Mouse (Mus musculus): ENCODE results near the gene Ss18l2. TPM values are rescaled to one million over a fixed set of nuclear protein-coding genes. Genes with fewer than 3 reads are reported as not detected.

The Ss18l2 gene
- total and polyA plus RNA-seq, 3 experiments = 40.2 to 77.0 (median 41.5) TPM

DNA sequence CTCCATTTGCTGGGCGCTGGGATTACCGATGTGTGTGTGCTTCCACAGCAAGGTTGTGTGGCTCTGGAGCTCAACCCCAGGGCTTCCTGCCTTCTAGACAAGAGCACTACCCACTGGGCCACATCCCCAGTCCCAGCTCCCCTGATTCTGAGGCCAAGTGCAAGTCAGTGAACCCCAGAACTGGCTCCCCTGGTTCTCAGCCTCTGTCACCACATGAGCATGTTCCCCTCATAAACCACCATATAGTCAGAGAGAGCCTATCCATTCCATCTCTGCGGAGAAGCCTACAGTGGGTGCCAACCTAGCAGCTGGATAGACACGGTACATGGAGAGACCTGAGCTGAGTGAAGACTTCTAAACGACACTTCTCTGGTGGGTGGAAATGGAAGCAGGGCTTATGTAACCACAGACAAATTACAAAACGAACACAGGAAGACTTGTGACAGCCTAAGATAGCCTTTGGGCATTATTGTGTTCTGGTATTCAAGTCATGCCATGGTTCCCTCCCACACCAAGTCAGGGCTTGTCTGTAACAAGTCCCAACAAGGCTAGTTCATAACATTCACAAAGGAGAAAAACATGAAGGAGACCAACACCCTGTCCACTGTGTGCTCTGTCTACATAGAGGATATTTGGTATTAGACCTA lies 4.0 kb upstream of the Ss18l2 start:
- dilution Hi-C loops (cut with MboI; ENCODE audit: extremely low pct_ligation_motif_present, extremely low pct_unique_long_range_greater_than_20kb, low sequenced_read_pairs) (no loop called here), in situ Hi-C loops (cut with MboI; ENCODE audit: low pct_ligation_motif_present, low pct_unique_long_range_greater_than_20kb, low sequenced_read_pairs) (no loop called here)
- H3K79me2 ChIP-seq (replicated peaks; ENCODE audit: control insufficient read depth, extremely low read depth, insufficient read depth, poor library complexity, severe bottlenecking) = peaks cover 9% of the 10 kb centered on the region
- H3K27ac ChIP-seq (ENCODE audit: insufficient read depth, low read depth) = no peak overlapping the region
- no peak for DNase-seq (ENCODE audit: extremely low read depth)
- H3K27me3 ChIP-seq (replicated peaks) = no peaks in the 10 kb centered on the region
- H3K9me3 ChIP-seq (replicated peaks; ENCODE audit: low read length) = no peaks in the 10 kb centered on the region
- peak overlapping the region; percentile 58; the same call in 1 of the 2 replicates for H3K4me2 ChIP-seq (ENCODE audit: insufficient read depth, low read depth, poor library complexity, severe bottlenecking)
- peaks cover 9 to 30% of the 10 kb centered on the region in 2 experiments for H3K4me1 ChIP-seq (ENCODE audit: control insufficient read depth in 1 of 2, insufficient read depth in 2 of 2)
- H3K9ac ChIP-seq (ENCODE audit: insufficient read depth, low read depth) = no peak overlapping the region
- H3K36me3 ChIP-seq (replicated peaks in 1 of 2; ENCODE audit: control insufficient read depth in 1 of 2, insufficient read depth in 1 of 2, low read length in 1 of 2) = peaks cover 0 to 2% of the 10 kb centered on the region in 2 experiments
- TF ChIP-seq MXI1 (IDR thresholded peaks at IDR 0.05; ENCODE audit: low read depth, low read length) (no peak), SIN3A (IDR thresholded peaks at IDR 0.05; ENCODE audit: low read length) (no peak), MAFK (IDR thresholded peaks at IDR 0.05; ENCODE audit: insufficient replicate concordance, low read length) (no peak), KAT2A (IDR thresholded peaks at IDR 0.05; ENCODE audit: insufficient replicate concordance, low read length) (no peak), ZC3H11A (IDR thresholded peaks at IDR 0.05; ENCODE audit: low read depth, low read length) (no peak), RAD21 (IDR thresholded peaks at IDR 0.05; ENCODE audit: low read depth, low read length) (no peak), PAX5 (IDR thresholded peaks at IDR 0.05; ENCODE audit: low read length) (no peak), USF2 (conservative IDR thresholded peaks at IDR 0.05; ENCODE audit: low read depth, low read length) (no peak), CHD2 (IDR thresholded peaks at IDR 0.05; ENCODE audit: low read length) (no peak), USF1 (IDR thresholded peaks at IDR 0.05; ENCODE audit: low read depth, low read length) (no peak), BHLHE40 (IDR thresholded peaks at IDR 0.05; ENCODE audit: low read depth, low read length) (no peak), ZMIZ1 (IDR thresholded peaks at IDR 0.05; ENCODE audit: low read depth, low read length) (no peak), ETS1 (conservative IDR thresholded peaks at IDR 0.05; ENCODE audit: low read depth, low read length) (no peak), MYC (IDR thresholded peaks at IDR 0.05; ENCODE audit: low read depth, low read length) (no peak), UBTF (IDR thresholded peaks at IDR 0.05; ENCODE audit: low read depth, low read length) (no peak), HCFC1 (IDR thresholded peaks at IDR 0.05; ENCODE audit: low read depth, low read length) (no peak), MAX (IDR thresholded peaks at IDR 0.05; ENCODE audit: low read length) (no peak), JUN (IDR thresholded peaks at IDR 0.05; ENCODE audit: insufficient read depth, low read depth, low read length) (no peak), ELF1 (IDR thresholded peaks at IDR 0.05; ENCODE audit: low read depth, low read length) (no peak), NELFE (IDR thresholded peaks at IDR 0.05; ENCODE audit: low read depth, low read length) (no peak)
- peak overlapping the region in 1 of 3 experiments; percentile 73 for H3K4me3 ChIP-seq (replicated peaks in 1 of 3; ENCODE audit: low read depth in 2 of 3, low read length in 2 of 3, poor library complexity in 1 of 3)

DNA sequence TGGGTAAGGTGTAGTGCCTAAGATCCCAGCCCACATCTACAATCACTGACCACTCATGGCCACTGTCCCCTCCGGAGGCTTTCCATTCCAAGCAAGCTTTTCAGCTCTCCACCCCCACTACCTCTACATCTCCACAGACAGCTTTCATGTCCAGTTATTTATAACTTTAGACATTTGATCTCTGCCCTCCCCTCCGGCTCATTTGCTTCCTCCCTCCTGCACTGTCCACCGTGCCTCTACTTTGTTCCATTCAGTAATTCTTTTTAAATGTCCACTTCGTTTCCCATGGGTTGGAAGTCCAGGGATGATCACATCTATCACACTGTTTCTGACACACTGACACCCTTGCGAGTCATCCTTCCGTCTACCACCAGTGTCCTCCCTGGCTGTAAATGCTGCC lies 2.3 kb upstream of the Ss18l2 start:
- Histone ChIP-seq H3K27ac (ENCODE audit: insufficient read depth, low read depth) (no peak overlapping the region), H3K4me1 (ENCODE audit: control insufficient read depth in 1 of 2, insufficient read depth in 2 of 2) (peaks cover 16 to 41% of the 10 kb centered on the region in 2 experiments), H3K9me3 (replicated peaks; ENCODE audit: low read length) (no peaks in the 10 kb centered on the region), H3K9ac (ENCODE audit: insufficient read depth, low read depth) (no peak overlapping the region), H3K4me2 (ENCODE audit: insufficient read depth, low read depth, poor library complexity, severe bottlenecking) (no peak overlapping the region), H3K79me2 (replicated peaks; ENCODE audit: control insufficient read depth, extremely low read depth, insufficient read depth, poor library complexity, severe bottlenecking) (peaks cover 9% of the 10 kb centered on the region), H3K36me3 (replicated peaks in 1 of 2; ENCODE audit: control insufficient read depth in 1 of 2, insufficient read depth in 1 of 2, low read length in 1 of 2) (peaks cover 2 to 13% of the 10 kb centered on the region in 2 experiments), H3K4me3 (replicated peaks in 1 of 3; ENCODE audit: low read depth in 2 of 3, low read length in 2 of 3, poor library complexity in 1 of 3) (no peak overlapping the region), H3K27me3 (replicated peaks) (no peaks in the 10 kb centered on the region)
- in situ Hi-C loops (cut with MboI; ENCODE audit: low pct_ligation_motif_present, low pct_unique_long_range_greater_than_20kb, low sequenced_read_pairs) = no loop called here
- dilution Hi-C loops (cut with MboI; ENCODE audit: extremely low pct_ligation_motif_present, extremely low pct_unique_long_range_greater_than_20kb, low sequenced_read_pairs) = no loop called here
- DNase-seq (ENCODE audit: extremely low read depth) = no peak
- TF ChIP-seq EP300 (IDR thresholded peaks at IDR 0.05; ENCODE audit: low read length) = no peak

Data from CH12.LX (cell line).